Mouse (Mus musculus) right cerebral cortex, adult 2 months (tissue): ENCODE measurements at regions not wholly inside any gene's neighbourhood (a gene's known extent, or its start where the extent isn't known, plus 50 kb on each side); places are given as distances from the start of the nearest gene placed in this dataset.
"Not testable (repeated sequence)": the region's sequence is repeated elsewhere in the genome, so short reads cannot be mapped to it uniquely, and the experiment has no call there.

Experiments used
- DNase-seq, 2 experiments: peaks; one replicate each; pipeline ENCODE4 v3.0.0; 2021 to 2022; ENCODE audit warnings: low spot score in 2 of 2

- DNase-seq: no peak
Observed at GRCm38 (mm10) chr2:15273446-15273845, 218.6 kb upstream of the Nsun6 start.

GRCm38 (mm10) chr2:15260486-15261165 is 205.8 kb upstream of the Nsun6 start:
- peak; percentile 4 to 16 for DNase-seq

- not testable (repeated sequence) for DNase-seq
Observed at GRCm38 (mm10) chr2:15242276-15242675, 187.4 kb upstream of the Nsun6 start.

- DNase-seq: peak in 1 of 2 experiments; percentile 2
Observed at GRCm38 (mm10) chr2:15221910-15222309, 167.0 kb upstream of the Nsun6 start.

- no peak for DNase-seq
Observed at GRCm38 (mm10) chr2:15188091-15188490, 133.2 kb upstream of the Nsun6 start.

GRCm38 (mm10) chr2:15181000-15181399 is 126.1 kb upstream of the Nsun6 start:
- DNase-seq: no peak

GRCm38 (mm10) chr2:15166435-15167024 is 111.7 kb upstream of the Nsun6 start:
- no peak for DNase-seq

GRCm38 (mm10) chr2:15165830-15166229 is 111.0 kb upstream of the Nsun6 start:
- peak in 1 of 2 experiments; percentile 2 for DNase-seq

GRCm38 (mm10) chr2:15163732-15164418 is 109.0 kb upstream of the Nsun6 start:
- no peak for DNase-seq

GRCm38 (mm10) chr2:15161831-15162230 is 107.0 kb upstream of the Nsun6 start:
- DNase-seq: no peak

- no peak for DNase-seq
Observed at GRCm38 (mm10) chr2:15157622-15158021, 102.8 kb upstream of the Nsun6 start.

GRCm38 (mm10) chr2:15150823-15151222 is 96.0 kb upstream of the Nsun6 start:
- DNase-seq: no peak

- no peak for DNase-seq
Observed at GRCm38 (mm10) chr2:15148381-15148780, 93.5 kb upstream of the Nsun6 start.

- DNase-seq: no peak
Observed at GRCm38 (mm10) chr2:15146986-15147385, 92.1 kb upstream of the Nsun6 start.

GRCm38 (mm10) chr2:15146414-15146813 is 91.5 kb upstream of the Nsun6 start:
- no peak for DNase-seq

- DNase-seq: no peak
Observed at GRCm38 (mm10) chr2:15144781-15145180, 89.9 kb upstream of the Nsun6 start.

- DNase-seq: no peak
Observed at GRCm38 (mm10) chr2:15139877-15140276, 85.0 kb upstream of the Nsun6 start.
